Mouse (Mus musculus) T-cell, adult 2 months (primary cell): ENCODE results near the gene Osbp.

ENCODE experiments used
- DNase-seq: peaks from one replicate; pipeline ENCODE4 v3.0.0; 2022; ENCODE audit warnings: low spot score

The Osbp gene

GRCm38 (mm10) chr19:12011560-12012556 is 46.1 kb downstream of the Osbp start:
- peak; percentile 88 for DNase-seq

- no peak for DNase-seq
These were observed 46.9 kb downstream of the Osbp start for GRCm38 (mm10) chr19:12012615-12013014.

- peak; percentile 60 for DNase-seq
These were observed 47.5 kb downstream of the Osbp start for GRCm38 (mm10) chr19:12013228-12013627.

GRCm38 (mm10) chr19:12015708-12016107 is 50.0 kb downstream of the Osbp start:
- DNase-seq, result no peak

GRCm38 (mm10) chr19:12016192-12016591 is 50.5 kb downstream of the Osbp start:
- no peak for DNase-seq

GRCm38 (mm10) chr19:12024149-12024548 is 58.4 kb downstream of the Osbp start:
- no peak for DNase-seq

GRCm38 (mm10) chr19:12025333-12025732 is 59.6 kb downstream of the Osbp start:
- DNase-seq, result peak; percentile 34

- peak; percentile 68 for DNase-seq
These were observed 60.9 kb downstream of the Osbp start for GRCm38 (mm10) chr19:12026606-12027005.

GRCm38 (mm10) chr19:12037727-12038126 is 72.0 kb downstream of the Osbp start:
- DNase-seq, result no peak

- no peak for DNase-seq
These were observed 75.5 kb downstream of the Osbp start, which contains the start of gene Olfr1423 for GRCm38 (mm10) chr19:12041217-12041616. Gene Olfr1423, minus strand, starts transcription at chr19:12041317.

GRCm38 (mm10) chr19:12043163-12043562 is 77.4 kb downstream of the Osbp start:
- DNase-seq, result no peak
